Mouse (Mus musculus): ENCODE data around the gene Gm13693. TPM values are rescaled to one million over a fixed set of nuclear protein-coding genes. Genes with fewer than 3 reads are reported as not detected.
A peak's percentile ranks its signal among the peaks of the same experiment; 100 is the strongest.
"Not testable (repeated sequence)": the region's sequence is repeated elsewhere in the genome, so short reads cannot be mapped to it uniquely, and the experiment has no call there.

Gm13693 gene
- not detected in 2 replicates for polyA plus RNA-seq (2014; fragmentation: Nextera tagmentation; extraction: Ambion mirVana)

GRCm38 (mm10) chr2:83961203-83961602 lies at the start of gene Gm13693:
Gene Gm13693, plus strand, starts transcription at chr2:83961503.
- H3K9ac ChIP-seq (ENCODE audit: low read depth, low read length); H3K27ac ChIP-seq (ENCODE audit: low read depth, low read length); H3K4me3 ChIP-seq (ENCODE audit: low read depth, low read length); H3K36me3 ChIP-seq (ENCODE audit: control insufficient read depth, insufficient read depth, low read length); ATAC-seq (ENCODE audit: low FRiP score); H3K4me2 ChIP-seq (replicated peaks; ENCODE audit: low read depth, low read length); DNase-seq (ENCODE audit: low spot score); H3K9me3 ChIP-seq (ENCODE audit: control insufficient read depth, low read length); H3K27me3 ChIP-seq (ENCODE audit: control insufficient read depth, insufficient read depth, low read length); H3K4me1 ChIP-seq (replicated peaks; ENCODE audit: control insufficient read depth, insufficient read depth, low read length): not testable (repeated sequence)
- no CpG with 5 or more reads among the region's 6 CpGs for WGBS

GRCm38 (mm10) chr2:83929478-83930088 lies 31.7 kb upstream of the Gm13693 start:
- ATAC-seq (ENCODE audit: low FRiP score), result no peak
- H3K27me3 ChIP-seq (ENCODE audit: control insufficient read depth, insufficient read depth, low read length), result no peaks in the 10 kb centered on the region
- WGBS, result 61% methylated on average over 2 of the region's 2 CpGs
- H3K4me3 ChIP-seq (ENCODE audit: low read depth, low read length), result no peak overlapping the region
- DNase-seq (ENCODE audit: low spot score), result no peak
- H3K9ac ChIP-seq (ENCODE audit: low read depth, low read length), result no peak overlapping the region
- no peaks in the 10 kb centered on the region for H3K36me3 ChIP-seq (ENCODE audit: control insufficient read depth, insufficient read depth, low read length)
- no peaks in the 10 kb centered on the region for H3K9me3 ChIP-seq (ENCODE audit: control insufficient read depth, low read length)
- H3K27ac ChIP-seq (ENCODE audit: low read depth, low read length), result no peak overlapping the region
- no peaks in the 10 kb centered on the region for H3K4me1 ChIP-seq (replicated peaks; ENCODE audit: control insufficient read depth, insufficient read depth, low read length)
- H3K4me2 ChIP-seq (replicated peaks; ENCODE audit: low read depth, low read length), result no peak overlapping the region

GRCm38 (mm10) chr2:83940931-83941361 lies 20.4 kb upstream of the Gm13693 start, which contains the start of gene Zswim2:
Gene Zswim2, minus strand, starts transcription at chr2:83941228.
- H3K4me1 ChIP-seq (replicated peaks; ENCODE audit: control insufficient read depth, insufficient read depth, low read length), result no peaks in the 10 kb centered on the region
- H3K4me2 ChIP-seq (replicated peaks; ENCODE audit: low read depth, low read length), result peak within 1 kb of the TSS; percentile 43
- no peaks in the 10 kb centered on the region for H3K27me3 ChIP-seq (ENCODE audit: control insufficient read depth, insufficient read depth, low read length)
- H3K9ac ChIP-seq (ENCODE audit: low read depth, low read length), result no peak within 1 kb of the TSS
- peak; percentile 88 for DNase-seq (ENCODE audit: low spot score)
- under 1% methylated on average over 20 of the region's 20 CpGs for WGBS
- no peak within 1 kb of the TSS for H3K27ac ChIP-seq (ENCODE audit: low read depth, low read length)
- peak within 1 kb of the TSS; percentile 21 for H3K4me3 ChIP-seq (ENCODE audit: low read depth, low read length)
- no peaks in the 10 kb centered on the region for H3K36me3 ChIP-seq (ENCODE audit: control insufficient read depth, insufficient read depth, low read length)
- peak; percentile 98 for ATAC-seq (ENCODE audit: low FRiP score)
- H3K9me3 ChIP-seq (ENCODE audit: control insufficient read depth, low read length), result no peaks in the 10 kb centered on the region

- ATAC-seq (ENCODE audit: low FRiP score) (peak; percentile 72), DNase-seq (ENCODE audit: low spot score) (no peak)
- Histone ChIP-seq H3K27ac (ENCODE audit: low read depth, low read length) (no peak overlapping the region), H3K36me3 (ENCODE audit: control insufficient read depth, insufficient read depth, low read length) (no peaks in the 10 kb centered on the region), H3K27me3 (ENCODE audit: control insufficient read depth, insufficient read depth, low read length) (no peaks in the 10 kb centered on the region), H3K9me3 (ENCODE audit: control insufficient read depth, low read length) (no peaks in the 10 kb centered on the region), H3K4me3 (ENCODE audit: low read depth, low read length) (no peak overlapping the region), H3K4me1 (replicated peaks; ENCODE audit: control insufficient read depth, insufficient read depth, low read length) (no peaks in the 10 kb centered on the region), H3K9ac (ENCODE audit: low read depth, low read length) (no peak overlapping the region), H3K4me2 (replicated peaks; ENCODE audit: low read depth, low read length) (peak overlapping the region; percentile 43)
- 50% methylated on average over 3 of the region's 3 CpGs for WGBS
Observed at GRCm38 (mm10) chr2:83941378-83941777, 19.9 kb upstream of the Gm13693 start.

- Histone ChIP-seq H3K27ac (ENCODE audit: low read depth, low read length) (no peak overlapping the region), H3K4me1 (replicated peaks; ENCODE audit: control insufficient read depth, insufficient read depth, low read length) (no peaks in the 10 kb centered on the region), H3K9ac (ENCODE audit: low read depth, low read length) (no peak overlapping the region), H3K27me3 (ENCODE audit: control insufficient read depth, insufficient read depth, low read length) (no peaks in the 10 kb centered on the region), H3K36me3 (ENCODE audit: control insufficient read depth, insufficient read depth, low read length) (no peaks in the 10 kb centered on the region), H3K4me3 (ENCODE audit: low read depth, low read length) (no peak overlapping the region), H3K9me3 (ENCODE audit: control insufficient read depth, low read length) (no peaks in the 10 kb centered on the region), H3K4me2 (replicated peaks; ENCODE audit: low read depth, low read length) (no peak overlapping the region)
- ATAC-seq (ENCODE audit: low FRiP score) (no peak), DNase-seq (ENCODE audit: low spot score) (no peak)
- 75% methylated on average over 4 of the region's 4 CpGs for WGBS
Observed at GRCm38 (mm10) chr2:83941792-83942191, 19.5 kb upstream of the Gm13693 start.

- not testable (repeated sequence) for H3K4me3 ChIP-seq (ENCODE audit: low read depth, low read length); H3K9me3 ChIP-seq (ENCODE audit: control insufficient read depth, low read length); H3K36me3 ChIP-seq (ENCODE audit: control insufficient read depth, insufficient read depth, low read length); ATAC-seq (ENCODE audit: low FRiP score); DNase-seq (ENCODE audit: low spot score); H3K4me1 ChIP-seq (replicated peaks; ENCODE audit: control insufficient read depth, insufficient read depth, low read length); H3K27me3 ChIP-seq (ENCODE audit: control insufficient read depth, insufficient read depth, low read length); H3K4me2 ChIP-seq (replicated peaks; ENCODE audit: low read depth, low read length); H3K9ac ChIP-seq (ENCODE audit: low read depth, low read length); H3K27ac ChIP-seq (ENCODE audit: low read depth, low read length)
- no CpG with 5 or more reads among the region's 6 CpGs for WGBS
Observed at GRCm38 (mm10) chr2:83955393-83955792, 5.9 kb upstream of the Gm13693 start, which contains the start of gene Gm13698. Gene Gm13698, plus strand, starts transcription at chr2:83955693.

- not testable (repeated sequence) for H3K4me3 ChIP-seq (ENCODE audit: low read depth, low read length); H3K27ac ChIP-seq (ENCODE audit: low read depth, low read length); H3K9ac ChIP-seq (ENCODE audit: low read depth, low read length); DNase-seq (ENCODE audit: low spot score); H3K27me3 ChIP-seq (ENCODE audit: control insufficient read depth, insufficient read depth, low read length); H3K4me1 ChIP-seq (replicated peaks; ENCODE audit: control insufficient read depth, insufficient read depth, low read length); H3K4me2 ChIP-seq (replicated peaks; ENCODE audit: low read depth, low read length); H3K36me3 ChIP-seq (ENCODE audit: control insufficient read depth, insufficient read depth, low read length); ATAC-seq (ENCODE audit: low FRiP score); H3K9me3 ChIP-seq (ENCODE audit: control insufficient read depth, low read length)
- WGBS, result no CpG with 5 or more reads among the region's 6 CpGs
Observed at GRCm38 (mm10) chr2:83967013-83967412, 5.7 kb downstream of the Gm13693 start, which contains the start of gene Gm13695. Gene Gm13695, plus strand, starts transcription at chr2:83967313.

- not testable (repeated sequence) for H3K9ac ChIP-seq (ENCODE audit: low read depth, low read length); H3K27ac ChIP-seq (ENCODE audit: low read depth, low read length); H3K4me3 ChIP-seq (ENCODE audit: low read depth, low read length); H3K4me1 ChIP-seq (replicated peaks; ENCODE audit: control insufficient read depth, insufficient read depth, low read length); DNase-seq (ENCODE audit: low spot score); ATAC-seq (ENCODE audit: low FRiP score); H3K36me3 ChIP-seq (ENCODE audit: control insufficient read depth, insufficient read depth, low read length); H3K4me2 ChIP-seq (replicated peaks; ENCODE audit: low read depth, low read length); H3K9me3 ChIP-seq (ENCODE audit: control insufficient read depth, low read length); H3K27me3 ChIP-seq (ENCODE audit: control insufficient read depth, insufficient read depth, low read length)
- no CpG with 5 or more reads among the region's 6 CpGs for WGBS
Observed at GRCm38 (mm10) chr2:83972823-83973222, 11.5 kb downstream of the Gm13693 start, which contains the start of gene Gm13696. Gene Gm13696, plus strand, starts transcription at chr2:83973123.

- H3K27me3 ChIP-seq (ENCODE audit: control insufficient read depth, insufficient read depth, low read length); H3K36me3 ChIP-seq (ENCODE audit: control insufficient read depth, insufficient read depth, low read length); ATAC-seq (ENCODE audit: low FRiP score); DNase-seq (ENCODE audit: low spot score); H3K4me3 ChIP-seq (ENCODE audit: low read depth, low read length); H3K4me1 ChIP-seq (replicated peaks; ENCODE audit: control insufficient read depth, insufficient read depth, low read length); H3K27ac ChIP-seq (ENCODE audit: low read depth, low read length); H3K9ac ChIP-seq (ENCODE audit: low read depth, low read length); H3K9me3 ChIP-seq (ENCODE audit: control insufficient read depth, low read length); H3K4me2 ChIP-seq (replicated peaks; ENCODE audit: low read depth, low read length): not testable (repeated sequence)
- WGBS, result no CpG with 5 or more reads among the region's 6 CpGs
Observed at GRCm38 (mm10) chr2:83978633-83979032, 17.3 kb downstream of the Gm13693 start, which contains the start of gene Gm13694. Gene Gm13694, plus strand, starts transcription at chr2:83978933.
